ENCODE assay signal across 8 mouse cellular contexts in genomic region chr11:97030426-97030825, GRCm38 (mm10). TPM values are rescaled to one million over a fixed set of nuclear protein-coding genes. Genes with fewer than 3 reads are reported as not detected.
DNase-seq lines count a peak whose midpoint lies in the region; ATAC-seq and TF ChIP-seq lines count a peak whose summit lies in the region.

No protein-coding gene starts in this region.

- no peak for ATAC-seq in intestine, postnatal 0 days
- no peak for ATAC-seq in midbrain, embryonic 15.5 days (replicated peaks)

- H3K4me1 ChIP-seq in cortical plate, adult 2 months (ENCODE audit: control insufficient read depth, insufficient read depth, low read length) = 0 out of 2 replicates have a peak, but pooled peaks cover 2% of the 10 kb centered on the region
- peaks cover 8% of the 10 kb centered on the region; the same call in 1 of the 2 replicates for H3K4me1 ChIP-seq in intestine, postnatal 0 days (replicated peaks; ENCODE audit: control insufficient read depth, insufficient read depth, low read length)
- peaks cover 16% of the 10 kb centered on the region for H3K4me1 ChIP-seq in midbrain, embryonic 15.5 days

- intact Hi-C loops in left cerebral cortex, postnatal 10 days (cut with DNase I) = no loop called here

- peak overlapping the region; percentile 44 for H3K4me3 ChIP-seq in cortical plate, adult 2 months (ENCODE audit: insufficient read depth, low read length)
- peak overlapping the region; percentile 54 for H3K4me3 ChIP-seq in intestine, postnatal 0 days (ENCODE audit: low read depth, low read length)
- peak overlapping the region; percentile 49 for H3K4me3 ChIP-seq in midbrain, embryonic 15.5 days

- DNase-seq in kidney, adult 11 months = peak; percentile 46
- DNase-seq in kidney, postnatal 10 days = no peak
- no peak for DNase-seq in right cerebral cortex, postnatal 36 days (ENCODE audit: low spot score in 2 of 2)
- no peak for DNase-seq in cerebellum, postnatal 14 days
- no peak for DNase-seq in left cerebral cortex, postnatal 10 days (ENCODE audit: extremely low spot score in 1 of 2, low spot score in 2 of 2)

- no peak for TF ChIP-seq CTCF in cortical plate, adult 2 months (IDR thresholded peaks at IDR 0.05; ENCODE audit: extremely low read depth, insufficient read depth, low read length)
- TF ChIP-seq CTCF in intestine, postnatal 0 days (IDR thresholded peaks at IDR 0.05; ENCODE audit: low read depth) = no peak

- no peak overlapping the region for H3K27ac ChIP-seq in cortical plate, adult 2 months (ENCODE audit: insufficient read depth, low read length)
- H3K27ac ChIP-seq in intestine, postnatal 0 days (ENCODE audit: low read depth, low read length) = no peak overlapping the region
- H3K27ac ChIP-seq in midbrain, embryonic 15.5 days = peak overlapping the region; percentile 72; the same call in 1 of the 2 replicates

- peak overlapping the region; percentile 78 for H3K4me2 ChIP-seq in intestine, postnatal 0 days (replicated peaks; ENCODE audit: low read depth)
- H3K4me2 ChIP-seq in midbrain, embryonic 15.5 days = peak overlapping the region; percentile 83

- peak overlapping the region; percentile 28 for H3K9ac ChIP-seq in intestine, postnatal 0 days (ENCODE audit: low read depth, low read length)
- H3K9ac ChIP-seq in midbrain, embryonic 15.5 days = peak overlapping the region; percentile 60

- TF ChIP-seq POLR2A in cortical plate, adult 2 months (IDR thresholded peaks at IDR 0.05; ENCODE audit: extremely low read depth, insufficient read depth, low read length) = no peak

- H3K9me3 ChIP-seq in intestine, postnatal 0 days (ENCODE audit: control insufficient read depth) = no peaks in the 10 kb centered on the region
- no peaks in the 10 kb centered on the region for H3K9me3 ChIP-seq in midbrain, embryonic 15.5 days

- 15% methylated on average over 15 of the region's 15 CpGs for WGBS in intestine, postnatal 0 days
- 16% methylated on average over 15 of the region's 15 CpGs for WGBS in midbrain, embryonic 15.5 days

- H3K27me3 ChIP-seq in intestine, postnatal 0 days (replicated peaks; ENCODE audit: control insufficient read depth, insufficient read depth, low read length) = no peaks in the 10 kb centered on the region
- H3K27me3 ChIP-seq in midbrain, embryonic 15.5 days (replicated peaks) = peaks cover 3% of the 10 kb centered on the region; the same call in 1 of the 2 replicates

- H3K36me3 ChIP-seq in intestine, postnatal 0 days (ENCODE audit: control insufficient read depth, insufficient read depth) = peaks cover 13% of the 10 kb centered on the region; the same call in 1 of the 2 replicates
- H3K36me3 ChIP-seq in midbrain, embryonic 15.5 days (replicated peaks) = no peaks in the 10 kb centered on the region

RNA-seq across cellular contexts. Expression of gene Scrn2, which starts 0.7 kb away (rescaled TPM):
- polyA plus RNA-seq in cortical plate, adult 2 months (2012; rRNA removed) = 4.4 and 6.3 TPM in 2 replicates
- 24.1 and 24.5 TPM in 2 replicates for polyA plus RNA-seq in intestine, postnatal 0 days (2015; fragmentation: Nextera tagmentation; extraction: Ambion mirVana)
- polyA plus RNA-seq in midbrain, embryonic 15.5 days (2015; fragmentation: Nextera tagmentation; extraction: Ambion mirVana) = 15.0 and 16.4 TPM in 2 replicates
- 1 to 10 TPM; 3.9 to 4.2 TPM for total RNA-seq in left cerebral cortex, postnatal 10 days (2021)

RNA-seq across cellular contexts. Expression of gene Lrrc46, which starts 10.8 kb away (rescaled TPM):
- 0.91 and 1.1 TPM in 2 replicates for polyA plus RNA-seq in cortical plate, adult 2 months (2012; rRNA removed)
- 0.17 and 0.18 TPM in 2 replicates for polyA plus RNA-seq in intestine, postnatal 0 days (2015; fragmentation: Nextera tagmentation; extraction: Ambion mirVana)
- polyA plus RNA-seq in midbrain, embryonic 15.5 days (2015; fragmentation: Nextera tagmentation; extraction: Ambion mirVana) = 3.4 and 3.8 TPM in 2 replicates
- under 1 TPM; 0.61 to 0.75 TPM for total RNA-seq in left cerebral cortex, postnatal 10 days (2021)

RNA-seq across cellular contexts. Expression of gene Mrpl10, which starts 10.9 kb away (rescaled TPM):
- polyA plus RNA-seq in cortical plate, adult 2 months (2012; rRNA removed) = 67.7 and 68.6 TPM in 2 replicates
- polyA plus RNA-seq in intestine, postnatal 0 days (2015; fragmentation: Nextera tagmentation; extraction: Ambion mirVana) = 50.7 and 50.8 TPM in 2 replicates
- 54.5 and 60.2 TPM in 2 replicates for polyA plus RNA-seq in midbrain, embryonic 15.5 days (2015; fragmentation: Nextera tagmentation; extraction: Ambion mirVana)
- total RNA-seq in left cerebral cortex, postnatal 10 days (2021) = 10 to 100 TPM; 69.0 to 69.2 TPM

RNA-seq across cellular contexts. Expression of gene Sp6, which starts 17.2 kb away (rescaled TPM):
- 0.69 and 0.85 TPM in 2 replicates for polyA plus RNA-seq in cortical plate, adult 2 months (2012; rRNA removed)
- 0.04 TPM in 1 of 2 replicates, not detected in the other for polyA plus RNA-seq in intestine, postnatal 0 days (2015; fragmentation: Nextera tagmentation; extraction: Ambion mirVana)
- 0.37 TPM in 1 of 2 replicates, not detected in the other for polyA plus RNA-seq in midbrain, embryonic 15.5 days (2015; fragmentation: Nextera tagmentation; extraction: Ambion mirVana)
- total RNA-seq in left cerebral cortex, postnatal 10 days (2021) = 1 to 10 TPM; 2.3 to 3.1 TPM

RNA-seq across cellular contexts. Expression of gene Osbpl7, which starts 20.0 kb away (rescaled TPM):
- 14.0 and 14.1 TPM in 2 replicates for polyA plus RNA-seq in cortical plate, adult 2 months (2012; rRNA removed)
- polyA plus RNA-seq in intestine, postnatal 0 days (2015; fragmentation: Nextera tagmentation; extraction: Ambion mirVana) = 10.6 and 12.0 TPM in 2 replicates
- polyA plus RNA-seq in midbrain, embryonic 15.5 days (2015; fragmentation: Nextera tagmentation; extraction: Ambion mirVana) = 12.8 and 14.1 TPM in 2 replicates
- total RNA-seq in left cerebral cortex, postnatal 10 days (2021) = 10 to 100 TPM; 11.3 to 12.8 TPM
